Mouse (Mus musculus) ES-Bruce4 (cell line): ENCODE measurements at regions not wholly inside any gene's neighbourhood (a gene's known extent, or its start where the extent isn't known, plus 50 kb on each side); places are given as distances from the start of the nearest gene placed in this dataset.

Experiments used
- EP300 ChIP-seq: IDR thresholded peaks from 2 replicates; pipeline ENCODE4 v1.6.1; 2011; ENCODE audit warnings: low read depth, low read length; ENCODE audit not compliant: insufficient read depth
- POLR2A ChIP-seq: IDR thresholded peaks from one replicate; pipeline ENCODE4 v1.8.1; 2011; ENCODE audit warnings: low read length; ENCODE audit not compliant: insufficient read depth

DNA sequence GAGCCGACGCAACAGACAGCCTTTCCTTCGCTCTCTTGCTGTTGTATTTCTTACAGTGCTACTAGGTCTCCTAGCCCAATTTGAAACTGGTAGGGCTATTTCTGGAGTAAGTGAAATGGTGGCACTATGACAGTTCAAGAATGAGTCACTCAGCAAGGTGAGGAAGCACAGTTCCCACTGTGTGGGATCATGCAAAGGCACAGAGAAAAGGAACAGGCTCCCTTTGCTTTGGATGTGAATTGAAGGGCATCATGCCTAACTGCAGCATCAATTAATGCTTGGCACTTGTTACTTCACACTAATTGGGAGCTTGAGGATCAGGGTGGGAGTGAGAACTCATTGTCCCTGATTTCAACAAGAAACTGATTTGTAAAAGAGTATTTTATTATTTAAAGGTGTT, 560.8 kb upstream of the Tle4 start:
- TF ChIP-seq POLR2A (no peak), EP300 (no peak)
